Mouse (Mus musculus) erythroblast, embryonic 14.5 days (primary cell): ENCODE measurements around the gene Med19.

Experiments used
- GATA1 ChIP-seq: IDR thresholded peaks from 2 replicates; pipeline ENCODE4 v1.6.1; 2012; ENCODE audit warnings: low read length, inconsistent platforms, mixed read lengths
- TAL1 ChIP-seq: IDR thresholded peaks from 3 replicates; pipeline ENCODE4 v1.6.1; 2012; ENCODE audit warnings: low read length, inconsistent platforms, mixed read lengths

GRCm38 (mm10) chr2:84653354-84653753, 24.8 kb upstream of the Med19 start:
- TF ChIP-seq GATA1 (no peak), TAL1 (no peak)
